Mouse (Mus musculus) T-cell, adult 2 months (primary cell): ENCODE results near the gene Ccdc110.

Experiments used
- DNase-seq: peaks from one replicate; pipeline ENCODE4 v3.0.0; 2022; ENCODE audit warnings: low spot score

The Ccdc110 gene

DNA sequence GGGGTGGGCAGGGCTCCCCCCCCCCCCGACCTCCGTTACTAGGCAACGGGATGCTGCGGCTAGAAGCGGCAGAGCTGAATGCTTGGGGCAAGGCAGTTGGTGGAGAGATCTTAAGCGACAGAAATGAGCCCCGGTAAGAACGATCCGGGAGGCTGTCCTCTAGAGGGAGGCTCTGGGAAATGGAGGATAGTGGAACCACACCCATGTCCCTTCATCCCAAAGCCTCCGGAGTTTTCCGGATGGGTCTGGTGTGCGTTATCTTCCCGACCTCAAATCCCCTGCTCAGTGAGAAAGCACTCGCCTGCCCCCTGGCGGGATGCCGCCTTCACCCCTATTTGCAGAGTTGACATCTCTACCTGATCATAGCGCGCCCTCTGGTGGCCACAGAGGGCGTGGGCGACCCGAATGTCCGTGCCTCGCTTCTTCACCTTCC lies at the start of gene Ccdc110:
TSS of gene Ccdc110 (plus strand) at position 38 of the 433 bp plus-strand sequence.
- DNase-seq: peak; percentile 86

- DNase-seq: no peak
Observed at GRCm38 (mm10) chr8:45885202-45885685, 49.2 kb upstream of the Ccdc110 start, which contains the start of gene Pdlim3. TSS of gene Pdlim3 (plus strand) at chr8:45885461.

DNA sequence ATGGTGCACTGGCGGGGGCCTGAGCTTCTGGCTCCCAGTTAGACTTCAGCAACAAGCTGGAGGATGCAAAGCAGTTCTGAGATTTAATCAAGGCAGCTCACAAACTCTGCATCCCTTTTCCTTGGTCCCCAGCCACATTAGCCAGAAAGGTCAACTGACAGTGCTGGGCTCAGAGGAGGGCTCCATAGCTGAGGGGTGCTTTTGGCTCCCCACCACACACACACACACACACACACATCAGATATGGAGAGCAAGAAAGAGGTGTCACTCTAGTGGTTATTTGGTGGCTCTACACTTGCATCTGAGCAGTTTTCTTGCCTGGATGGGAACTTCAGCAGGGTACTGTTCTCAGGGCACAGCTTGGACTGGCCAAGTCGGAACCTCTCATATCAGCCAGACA lies 48.6 kb upstream of the Ccdc110 start:
- DNase-seq: no peak

- no peak for DNase-seq
Observed at GRCm38 (mm10) chr8:45889737-45890136, 44.7 kb upstream of the Ccdc110 start.

DNA sequence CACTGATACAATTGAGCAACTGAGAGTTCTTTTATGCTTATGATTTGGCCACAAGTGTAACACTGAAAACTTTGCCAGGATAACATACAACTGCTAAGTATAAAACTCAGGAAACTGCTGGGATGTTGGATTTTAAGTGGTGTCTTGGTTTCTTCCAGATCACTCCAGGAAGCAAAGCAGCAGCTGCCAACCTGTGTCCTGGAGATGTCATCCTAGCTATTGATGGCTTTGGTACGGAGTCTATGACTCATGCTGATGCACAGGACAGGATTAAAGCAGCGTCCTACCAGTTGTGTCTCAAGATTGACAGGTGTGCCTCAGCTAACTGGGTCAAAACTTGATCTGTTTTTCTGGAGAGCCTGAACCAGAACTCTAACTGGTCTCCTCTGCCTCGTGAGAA lies 37.8 kb upstream of the Ccdc110 start:
- DNase-seq: no peak

DNA sequence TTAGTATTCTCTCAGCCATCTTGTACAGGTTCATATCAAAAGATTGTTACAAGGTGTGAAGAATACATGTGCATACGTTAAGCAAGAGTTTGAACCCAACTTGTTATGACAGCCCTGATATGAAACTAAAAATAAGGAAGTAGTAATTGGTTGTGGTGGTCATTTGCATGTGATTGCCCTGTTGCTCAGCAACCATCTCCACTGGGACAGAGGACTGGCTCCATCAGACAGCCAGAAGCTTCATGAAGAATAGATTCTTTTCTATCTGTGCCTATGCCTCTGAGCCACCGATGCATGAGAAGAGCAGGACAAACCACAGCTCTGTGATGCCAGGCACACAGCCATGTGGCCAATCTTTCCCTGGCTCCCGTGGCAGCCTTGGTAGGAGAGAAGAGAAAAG lies 34.6 kb upstream of the Ccdc110 start:
- DNase-seq: peak; percentile 8

- no peak for DNase-seq
Observed at GRCm38 (mm10) chr8:45901626-45902025, 32.8 kb upstream of the Ccdc110 start.

DNA sequence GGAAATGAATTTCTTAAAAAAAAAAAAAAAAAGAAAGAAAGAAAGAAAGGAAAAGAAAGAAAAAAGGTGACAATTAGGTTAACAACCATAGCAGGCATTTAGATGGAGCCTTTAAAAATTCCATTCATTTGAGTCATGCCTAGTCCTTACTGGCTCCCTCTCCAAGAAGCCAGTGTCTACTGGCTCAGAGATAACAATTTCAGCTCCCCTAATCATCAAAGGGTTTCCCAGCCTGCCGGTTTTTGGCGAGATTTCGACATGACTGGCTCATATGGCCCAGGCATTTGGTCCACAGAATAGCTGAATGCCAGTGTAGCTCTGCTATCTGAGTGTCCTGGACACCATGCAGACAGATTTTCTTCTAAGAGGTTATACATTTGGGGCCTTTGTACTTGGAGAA lies 30.8 kb upstream of the Ccdc110 start:
- DNase-seq: no peak

GRCm38 (mm10) chr8:45905591-45906250 lies 28.7 kb upstream of the Ccdc110 start:
- DNase-seq: no peak

DNA sequence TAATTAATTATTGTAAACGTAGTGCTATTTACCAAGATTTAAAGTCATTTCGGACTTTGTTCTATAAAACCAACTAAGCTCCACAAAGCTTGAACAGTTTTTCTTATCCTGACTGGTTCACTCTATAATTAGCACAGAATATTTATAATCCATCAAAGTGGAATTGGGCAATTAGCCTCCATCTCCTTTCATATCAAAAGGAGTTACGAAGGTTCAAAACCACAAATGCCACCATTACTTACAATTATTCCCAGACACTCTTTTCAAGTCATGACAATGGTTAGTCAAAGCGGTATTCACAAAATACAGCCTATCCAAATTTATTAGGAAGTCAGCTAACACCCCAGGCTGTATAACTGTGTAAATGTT lies 28.2 kb upstream of the Ccdc110 start:
- DNase-seq: no peak

DNA sequence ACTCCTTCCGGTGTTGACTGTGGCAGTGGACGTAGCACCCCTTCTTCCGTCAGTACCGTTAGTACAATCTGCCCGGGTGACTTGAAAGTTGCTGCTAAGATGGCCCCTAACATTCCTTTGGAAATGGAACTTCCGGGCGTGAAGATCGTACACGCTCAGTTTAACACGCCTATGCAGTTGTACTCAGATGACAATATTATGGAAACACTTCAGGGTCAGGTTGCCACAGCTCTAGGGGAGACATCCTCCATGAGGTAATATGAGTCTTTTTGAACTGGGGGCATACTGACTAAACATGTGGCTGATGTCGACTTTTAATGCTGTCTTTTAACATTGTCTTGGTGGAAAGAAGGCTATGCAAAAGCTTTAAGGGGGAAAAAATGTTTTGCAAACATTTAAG lies 20.7 kb upstream of the Ccdc110 start:
- DNase-seq: no peak

DNA sequence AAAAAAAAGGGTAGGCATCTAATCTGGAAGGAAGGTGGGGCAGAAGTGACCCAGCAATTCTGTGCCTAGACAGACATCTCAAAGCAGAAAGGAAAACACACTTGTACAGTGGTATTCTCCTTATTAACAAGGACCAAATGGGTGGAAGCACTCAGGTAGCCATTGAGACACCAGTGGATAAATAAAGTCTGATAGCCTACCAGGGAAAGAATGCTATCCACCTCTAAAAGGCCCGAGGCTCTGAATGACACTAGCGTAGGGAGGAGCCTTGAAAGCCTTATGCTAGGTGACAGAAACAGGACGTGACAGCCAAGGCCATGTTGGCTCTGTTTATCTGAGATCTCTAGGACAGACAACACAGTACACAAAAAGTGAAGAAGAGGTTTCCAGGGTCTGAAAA lies 17.9 kb upstream of the Ccdc110 start:
- no peak for DNase-seq

DNA sequence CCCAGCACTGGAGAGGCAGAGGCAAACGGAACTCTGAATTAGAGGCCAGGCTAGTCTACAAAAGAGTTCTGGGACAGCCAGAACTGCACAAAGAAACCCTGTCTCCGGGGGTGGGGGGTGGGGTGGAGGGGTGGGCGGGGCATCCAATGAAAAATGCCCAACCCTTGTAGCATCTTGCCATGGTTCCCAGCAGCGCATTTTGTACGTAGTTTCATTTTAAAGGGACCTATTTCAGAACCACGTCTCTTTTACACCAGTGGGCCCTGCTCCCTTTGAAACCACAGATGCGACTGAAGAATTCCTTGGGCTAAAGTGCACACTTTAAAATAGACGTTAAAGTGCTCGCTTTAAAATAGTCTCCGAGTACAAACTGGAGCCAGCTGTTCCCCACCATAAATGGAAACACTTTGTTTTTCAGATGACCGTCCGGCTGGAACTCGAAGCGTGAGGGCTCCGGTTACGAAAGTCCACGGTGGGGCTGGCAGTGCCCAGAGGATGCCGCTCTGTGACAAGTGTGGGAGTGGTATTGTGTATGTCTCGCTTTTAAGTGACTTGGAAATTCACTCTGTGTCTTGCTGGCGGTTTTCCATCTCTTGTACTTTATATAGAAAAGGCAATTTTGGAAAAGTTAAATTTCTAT lies 17.3 kb upstream of the Ccdc110 start:
- DNase-seq: no peak

DNA sequence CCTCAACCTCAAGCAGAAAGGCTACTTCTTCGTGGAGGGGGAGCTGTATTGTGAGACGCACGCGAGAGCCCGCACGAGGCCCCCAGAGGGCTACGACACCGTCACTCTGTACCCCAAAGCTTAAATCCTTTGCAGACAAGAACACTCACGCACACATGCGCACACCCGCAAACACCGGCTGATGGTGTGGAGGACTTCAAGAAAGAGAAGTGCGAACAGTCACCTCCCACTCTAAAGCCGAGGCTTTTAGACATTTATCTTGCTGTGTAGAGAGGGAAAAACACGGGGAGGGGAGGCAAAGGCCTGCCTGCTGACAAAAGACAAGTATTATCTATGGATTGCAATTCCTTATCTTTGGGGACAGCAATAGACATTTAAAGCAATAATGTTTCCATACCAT lies 15.5 kb upstream of the Ccdc110 start:
- DNase-seq: no peak

DNA sequence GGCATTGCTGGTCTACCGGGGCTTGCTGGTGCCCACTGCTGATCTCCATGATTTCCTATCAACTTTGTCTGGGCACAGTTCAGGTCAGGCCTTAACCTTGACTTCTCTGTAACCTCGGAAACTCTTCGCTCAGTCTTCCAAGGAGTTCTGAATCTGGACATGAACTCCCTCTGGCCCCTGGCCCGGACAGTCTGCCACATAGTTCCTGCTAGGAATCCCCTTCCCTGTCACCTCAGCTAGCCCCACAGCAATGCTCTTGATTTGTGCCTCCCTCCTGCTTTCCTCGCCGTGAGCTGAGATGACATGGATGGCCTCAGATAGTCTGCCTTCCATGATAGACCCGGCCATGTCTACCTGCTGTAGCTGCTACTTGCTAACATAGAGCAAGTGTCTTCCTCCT lies 14.0 kb upstream of the Ccdc110 start:
- no peak for DNase-seq

GRCm38 (mm10) chr8:45922116-45922515 lies 12.3 kb upstream of the Ccdc110 start:
- DNase-seq: no peak

DNA sequence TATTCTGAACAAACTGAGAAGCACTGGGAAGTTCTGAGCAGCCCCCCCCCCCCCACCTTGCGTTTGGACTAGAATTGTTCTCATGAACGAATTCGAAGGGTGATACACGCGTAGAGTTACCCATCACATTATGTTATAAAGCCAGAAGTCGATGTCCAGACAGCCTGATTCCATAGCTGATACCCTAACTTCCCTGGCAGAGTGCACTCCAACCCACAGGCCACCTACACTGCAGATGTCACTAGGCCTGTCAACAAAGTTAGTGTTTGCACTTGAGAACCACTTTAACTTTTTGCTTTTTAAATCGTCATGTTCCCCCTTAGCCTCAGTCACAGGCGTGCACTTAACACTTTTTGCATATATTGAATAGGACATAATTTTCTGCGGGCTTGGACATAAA lies 2.6 kb downstream of the Ccdc110 start:
- no peak for DNase-seq

GRCm38 (mm10) chr8:45946283-45946682 lies 11.9 kb downstream of the Ccdc110 start:
- DNase-seq: no peak

DNA sequence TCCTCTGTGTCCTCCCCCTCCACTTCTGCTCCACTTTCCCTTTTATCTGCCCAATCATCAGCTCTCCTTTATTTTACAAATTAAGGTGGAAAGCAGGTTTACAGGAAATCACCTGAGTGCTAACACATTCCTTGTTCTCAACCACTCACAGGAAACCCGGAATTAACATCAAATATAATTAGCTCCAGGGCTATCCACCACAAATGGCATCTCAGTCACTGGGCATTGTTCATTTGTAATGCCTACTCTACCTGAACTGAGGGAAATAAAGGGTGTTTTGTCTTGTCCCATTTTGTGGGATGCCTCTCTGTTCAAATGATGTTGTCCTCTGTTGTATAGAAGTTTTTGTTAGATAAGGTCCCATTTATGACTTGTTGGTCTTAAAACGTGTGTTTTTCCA lies 16.2 kb downstream of the Ccdc110 start:
- DNase-seq: no peak

DNA sequence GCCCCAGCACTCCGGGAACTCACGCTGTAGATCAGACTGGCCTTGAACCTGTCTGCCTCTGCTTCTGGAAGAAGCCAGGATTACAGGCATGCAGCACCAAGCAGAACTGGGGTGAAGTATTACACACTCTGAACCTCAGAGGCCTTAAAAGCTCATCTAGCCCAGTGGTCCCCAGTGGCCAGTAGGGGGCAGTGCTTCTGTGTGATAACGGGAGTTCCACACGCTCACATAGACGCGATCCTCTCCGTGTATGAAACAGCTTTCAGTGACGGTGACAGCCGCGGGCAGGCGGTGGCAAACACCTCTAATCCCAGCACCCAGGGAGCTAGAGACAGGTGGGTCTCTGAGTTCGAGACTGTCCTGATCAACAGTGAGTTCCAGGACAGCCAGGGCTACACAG lies 36.5 kb downstream of the Ccdc110 start:
- no peak for DNase-seq

- no peak for DNase-seq
Observed at GRCm38 (mm10) chr8:45973988-45974505, 39.6 kb downstream of the Ccdc110 start.

DNA sequence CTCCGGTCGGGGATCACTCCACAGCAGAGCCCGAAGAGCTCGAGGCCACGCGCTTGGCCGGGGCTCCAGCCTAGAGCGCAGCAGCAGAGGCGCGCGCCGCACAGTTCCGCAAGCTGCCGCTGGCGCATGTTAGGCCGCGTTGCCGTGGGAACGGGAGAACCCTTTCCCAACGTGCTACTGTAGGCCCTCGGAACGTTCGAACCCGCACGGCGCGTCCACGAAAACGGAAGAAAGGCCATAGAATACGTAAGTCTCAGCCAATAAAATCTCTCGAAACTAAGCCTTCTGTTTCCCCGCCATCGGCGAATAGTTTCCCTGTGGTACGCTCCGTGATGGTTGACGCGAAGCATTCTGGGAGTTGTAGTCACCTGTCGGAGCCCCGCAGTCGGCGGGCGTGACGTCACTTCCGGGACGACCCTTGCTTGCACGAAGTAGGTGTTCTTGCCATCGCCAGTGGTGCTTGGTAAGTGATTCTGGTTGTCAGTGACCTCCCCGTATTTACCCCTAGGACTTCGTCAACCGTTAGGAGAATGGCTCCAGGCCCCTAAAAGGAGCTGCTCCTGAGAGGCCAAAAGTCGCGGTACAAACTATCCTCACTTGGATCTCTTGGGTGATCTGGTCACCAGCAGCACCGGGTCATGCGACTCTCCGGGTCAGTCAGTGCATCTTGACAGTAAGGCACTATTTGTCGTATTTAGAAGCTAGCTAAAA lies 40.9 kb downstream of the Ccdc110 start, which contains the start of the genes 1700029J07Rik and Ufsp2:
TSS of gene 1700029J07Rik (minus strand) at position 127 of the 711 bp plus-strand sequence.
TSS of gene Ufsp2 (plus strand) at position 403 of the 711 bp plus-strand sequence.
- DNase-seq: peak; percentile 96
